Mouse (Mus musculus): ENCODE measurements around the gene Msx1.

Msx1 gene

GRCm38 (mm10) chr5:37804512-37805118, 19.8 kb downstream of the Msx1 start:
- no peak for DNase-seq (ENCODE audit: extremely low read depth, insufficient read length, low spot score)

GRCm38 (mm10) chr5:37797251-37797650, 27.1 kb downstream of the Msx1 start:
- DNase-seq (ENCODE audit: extremely low read depth, insufficient read length, low spot score) = no peak

- no peak for DNase-seq (ENCODE audit: extremely low read depth, insufficient read length, low spot score)
Observed at GRCm38 (mm10) chr5:37796751-37797150, 27.6 kb downstream of the Msx1 start.

GRCm38 (mm10) chr5:37795691-37796090, 28.7 kb downstream of the Msx1 start:
- DNase-seq (ENCODE audit: extremely low read depth, insufficient read length, low spot score) = no peak

- no peak for DNase-seq (ENCODE audit: extremely low read depth, insufficient read length, low spot score)
Observed at GRCm38 (mm10) chr5:37792154-37792553, 32.2 kb downstream of the Msx1 start.

GRCm38 (mm10) chr5:37784847-37785391, 39.5 kb downstream of the Msx1 start:
- no peak for DNase-seq (ENCODE audit: extremely low read depth, insufficient read length, low spot score)

- no peak for DNase-seq (ENCODE audit: extremely low read depth, insufficient read length, low spot score)
Observed at GRCm38 (mm10) chr5:37783306-37783705, 41.1 kb downstream of the Msx1 start.

GRCm38 (mm10) chr5:37775681-37776080, 48.7 kb downstream of the Msx1 start:
- DNase-seq (ENCODE audit: extremely low read depth, insufficient read length, low spot score) = no peak

- no peak for DNase-seq (ENCODE audit: extremely low read depth, insufficient read length, low spot score)
Observed at GRCm38 (mm10) chr5:37774011-37774410, 50.4 kb downstream of the Msx1 start.

- no peak for DNase-seq (ENCODE audit: extremely low read depth, insufficient read length, low spot score)
Observed at GRCm38 (mm10) chr5:37770870-37771269, 53.5 kb downstream of the Msx1 start.
